Mouse (Mus musculus): ENCODE measurements at regions not wholly inside any gene's neighbourhood (a gene's known extent, or its start where the extent isn't known, plus 50 kb on each side); places are given as distances from the start of the nearest gene placed in this dataset.

DNA sequence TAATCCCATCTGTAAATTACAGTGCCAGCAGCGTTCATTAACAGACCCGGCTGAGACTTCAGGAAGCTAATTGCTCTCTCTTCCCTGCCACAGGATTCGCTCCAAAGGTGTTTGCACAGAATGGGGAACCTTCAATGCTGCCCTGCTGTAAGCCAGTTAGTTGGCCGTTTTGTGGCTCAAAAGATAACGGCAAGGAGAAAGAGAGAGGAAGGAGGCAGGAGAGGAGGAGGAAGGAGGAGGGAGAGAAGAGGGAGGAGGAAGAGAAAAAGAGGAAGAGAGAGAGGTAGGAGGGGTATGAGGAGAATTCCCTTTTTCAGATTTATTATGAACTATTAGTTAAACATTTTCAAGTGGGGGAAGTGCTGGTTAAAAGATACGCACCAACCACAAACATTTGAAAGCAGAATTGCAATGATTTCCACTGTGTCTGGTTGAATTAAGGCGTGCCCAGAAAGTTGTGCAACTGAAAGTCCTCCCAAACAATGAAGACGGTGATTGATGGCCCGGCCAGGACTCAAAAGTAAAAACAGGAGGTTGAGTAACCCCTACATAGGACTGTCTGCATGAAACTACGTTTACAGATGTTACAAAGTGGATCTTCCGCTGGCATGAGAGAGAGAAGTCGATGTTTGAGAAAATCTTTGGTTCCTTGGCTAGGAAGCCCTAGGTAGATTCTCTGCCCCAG lies 273.6 kb downstream of the Mreg start:
- 63% methylated on average over 12 of the region's 12 CpGs for WGBS
- Histone ChIP-seq H3K9me3 (no peaks in the 10 kb centered on the region), H3K36me3 (no peaks in the 10 kb centered on the region), H3K27ac (replicated peaks) (no peak overlapping the region), H3K4me2 (no peak overlapping the region), H3K9ac (no peak overlapping the region), H3K4me3 (no peak overlapping the region), H3K4me1 (replicated peaks) (no peaks in the 10 kb centered on the region), H3K27me3 (no peaks in the 10 kb centered on the region)
- no peak for ATAC-seq (ENCODE audit: low FRiP score, low read depth)

- no peak overlapping the region for H3K4me3 ChIP-seq
- H3K27ac ChIP-seq (replicated peaks): no peak overlapping the region
- no peak overlapping the region for H3K4me2 ChIP-seq
- H3K9me3 ChIP-seq: no peaks in the 10 kb centered on the region
- no peak for ATAC-seq (ENCODE audit: low FRiP score, low read depth)
- no peaks in the 10 kb centered on the region for H3K36me3 ChIP-seq
- H3K27me3 ChIP-seq: no peaks in the 10 kb centered on the region
- no peak overlapping the region for H3K9ac ChIP-seq
- WGBS: 67% methylated on average over 8 of the region's 8 CpGs
- H3K4me1 ChIP-seq (replicated peaks): no peaks in the 10 kb centered on the region
Measured at GRCm38 (mm10) chr1:71937922-71938321, 274.2 kb downstream of the Mreg start.

DNA sequence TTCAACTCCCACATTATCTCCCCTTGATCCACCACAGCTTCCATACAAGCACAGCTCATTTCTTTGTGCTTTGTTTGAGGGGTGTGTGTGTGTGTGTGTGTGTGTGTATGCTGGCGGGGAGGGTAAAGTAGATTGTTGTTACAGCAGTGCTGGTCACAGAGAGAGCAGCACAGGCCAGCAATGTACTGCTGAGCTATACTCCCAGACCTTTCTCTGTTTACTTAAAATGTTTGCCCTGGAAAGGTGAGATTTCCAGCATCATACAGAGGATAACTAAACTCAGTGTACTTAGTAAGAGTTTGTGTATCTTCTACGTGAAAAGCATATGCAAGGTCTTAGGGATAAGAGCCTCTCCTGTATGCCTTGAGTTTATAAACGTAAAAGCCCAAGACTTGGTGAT lies 274.9 kb downstream of the Mreg start:
- Histone ChIP-seq H3K9ac (no peak overlapping the region), H3K4me2 (no peak overlapping the region), H3K27ac (replicated peaks) (no peak overlapping the region), H3K4me3 (no peak overlapping the region), H3K27me3 (no peaks in the 10 kb centered on the region), H3K36me3 (no peaks in the 10 kb centered on the region), H3K9me3 (no peaks in the 10 kb centered on the region), H3K4me1 (replicated peaks) (no peaks in the 10 kb centered on the region)
- 89% methylated on average over 3 of the region's 3 CpGs for WGBS
- no peak for ATAC-seq (ENCODE audit: low FRiP score, low read depth)

DNA sequence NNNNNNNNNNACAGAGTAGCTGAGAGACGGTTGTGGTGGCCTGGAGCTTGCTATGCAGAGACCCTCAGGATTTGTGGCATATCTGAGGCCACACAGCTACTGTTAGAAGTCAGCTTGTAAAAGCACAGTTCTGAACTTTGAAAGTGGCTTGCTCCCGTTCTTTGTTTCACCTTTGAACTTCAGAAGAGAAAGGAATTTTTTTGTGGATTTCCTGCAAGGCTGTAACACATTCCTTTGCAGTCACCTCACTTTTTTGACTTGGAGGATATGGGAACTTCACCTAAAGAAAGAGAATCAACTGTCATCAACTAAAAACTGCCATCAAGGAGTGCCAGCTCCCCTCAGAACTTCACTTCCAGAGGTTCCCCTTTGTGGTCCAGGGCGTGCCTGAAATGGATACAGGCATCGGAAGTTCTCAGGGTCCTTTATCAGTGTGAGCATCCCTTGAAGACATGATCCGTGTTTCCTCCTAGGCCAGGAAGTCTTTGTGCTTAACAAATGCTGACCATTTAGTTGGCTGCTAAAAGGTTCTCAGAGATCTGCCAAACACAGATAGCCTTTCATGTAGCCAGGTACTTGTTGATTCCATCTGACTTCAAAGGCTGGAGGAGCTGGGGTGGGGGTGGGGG lies 275.5 kb downstream of the Mreg start:
- no peaks in the 10 kb centered on the region for H3K9me3 ChIP-seq
- no peak overlapping the region for H3K4me3 ChIP-seq
- 79% methylated on average over 5 of the region's 5 CpGs for WGBS
- no peak overlapping the region for H3K27ac ChIP-seq (replicated peaks)
- no peaks in the 10 kb centered on the region for H3K4me1 ChIP-seq (replicated peaks)
- no peak for ATAC-seq (ENCODE audit: low FRiP score, low read depth)
- no peaks in the 10 kb centered on the region for H3K36me3 ChIP-seq
- no peak overlapping the region for H3K9ac ChIP-seq
- H3K27me3 ChIP-seq: no peaks in the 10 kb centered on the region
- no peak overlapping the region for H3K4me2 ChIP-seq

- H3K4me2 ChIP-seq: no peak overlapping the region
- no peaks in the 10 kb centered on the region for H3K36me3 ChIP-seq
- no peaks in the 10 kb centered on the region for H3K4me1 ChIP-seq (replicated peaks)
- no peaks in the 10 kb centered on the region for H3K9me3 ChIP-seq
- no peak overlapping the region for H3K9ac ChIP-seq
- no peak overlapping the region for H3K4me3 ChIP-seq
- WGBS: 95% methylated on average over 2 of the region's 2 CpGs
- ATAC-seq (ENCODE audit: low FRiP score, low read depth): no peak
- no peaks in the 10 kb centered on the region for H3K27me3 ChIP-seq
- H3K27ac ChIP-seq (replicated peaks): no peak overlapping the region
Measured at GRCm38 (mm10) chr1:71925501-71925900, 272.5 kb upstream of the Fn1 start.

DNA sequence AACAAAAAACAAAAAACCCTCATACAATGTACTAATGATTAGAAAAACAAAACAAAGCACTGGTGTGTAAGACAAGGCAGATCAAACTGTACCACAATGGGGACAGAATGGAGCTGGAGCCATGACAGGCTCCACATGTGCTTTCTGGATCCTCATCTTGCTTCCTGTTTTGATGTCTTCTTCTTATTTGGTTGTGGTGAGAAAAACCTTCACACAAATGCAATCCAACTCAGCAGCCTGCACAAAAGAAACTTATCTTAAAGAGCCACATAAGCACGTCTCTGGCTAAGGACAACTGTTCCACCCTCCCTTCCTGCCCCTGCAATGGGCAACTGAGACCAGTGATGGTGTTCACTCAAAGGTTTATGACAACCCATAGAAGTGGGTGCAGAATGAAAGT lies 271.9 kb upstream of the Fn1 start:
- 79% methylated on average over 1 of the region's 1 CpGs for WGBS
- Histone ChIP-seq H3K4me3 (no peak overlapping the region), H3K9me3 (no peaks in the 10 kb centered on the region), H3K9ac (no peak overlapping the region), H3K27me3 (no peaks in the 10 kb centered on the region), H3K27ac (replicated peaks) (no peak overlapping the region), H3K4me2 (no peak overlapping the region), H3K4me1 (replicated peaks) (no peaks in the 10 kb centered on the region), H3K36me3 (no peaks in the 10 kb centered on the region)
- ATAC-seq (ENCODE audit: low FRiP score, low read depth): no peak

- WGBS: 43% methylated on average over 3 of the region's 3 CpGs
- Histone ChIP-seq H3K36me3 (no peaks in the 10 kb centered on the region), H3K4me1 (replicated peaks) (no peaks in the 10 kb centered on the region), H3K27me3 (no peaks in the 10 kb centered on the region), H3K4me3 (no peak overlapping the region), H3K9me3 (no peaks in the 10 kb centered on the region), H3K4me2 (no peak overlapping the region), H3K9ac (no peak overlapping the region), H3K27ac (replicated peaks) (no peak overlapping the region)
- ATAC-seq (ENCODE audit: low FRiP score, low read depth): no peak
Measured at GRCm38 (mm10) chr1:71923731-71924130, 270.7 kb upstream of the Fn1 start.

DNA sequence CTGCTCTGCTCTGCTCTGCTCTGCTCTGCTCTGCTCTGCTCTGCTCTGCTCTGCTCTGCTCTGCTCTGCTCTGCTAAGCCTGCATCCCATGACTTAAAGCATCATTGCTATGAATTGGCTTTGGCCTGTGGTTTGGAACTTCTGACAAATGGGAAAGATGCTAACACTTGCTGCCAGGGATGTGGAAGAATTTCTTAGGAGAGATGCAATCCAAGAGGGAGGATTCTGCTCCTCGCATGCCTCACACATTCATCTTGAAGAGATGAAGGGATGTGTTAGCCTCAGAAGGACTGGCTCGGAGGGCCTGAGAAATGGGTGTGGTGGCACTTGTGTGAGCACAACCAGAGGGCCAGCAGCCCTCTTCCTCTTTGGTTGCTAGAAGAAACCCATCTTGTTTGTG lies 268.5 kb upstream of the Fn1 start:
- H3K9me3 ChIP-seq: no peaks in the 10 kb centered on the region
- H3K4me1 ChIP-seq (replicated peaks): no peaks in the 10 kb centered on the region
- H3K4me3 ChIP-seq: no peak overlapping the region
- H3K27me3 ChIP-seq: no peaks in the 10 kb centered on the region
- 93% methylated on average over 2 of the region's 2 CpGs for WGBS
- H3K36me3 ChIP-seq: no peaks in the 10 kb centered on the region
- ATAC-seq (ENCODE audit: low FRiP score, low read depth): no peak
- no peak overlapping the region for H3K9ac ChIP-seq
- no peak overlapping the region for H3K4me2 ChIP-seq
- no peak overlapping the region for H3K27ac ChIP-seq (replicated peaks)

- Histone ChIP-seq H3K36me3 (no peaks in the 10 kb centered on the region), H3K27me3 (no peaks in the 10 kb centered on the region), H3K27ac (replicated peaks) (no peak overlapping the region), H3K9me3 (no peaks in the 10 kb centered on the region), H3K4me2 (no peak overlapping the region), H3K9ac (no peak overlapping the region), H3K4me3 (no peak overlapping the region), H3K4me1 (replicated peaks) (no peaks in the 10 kb centered on the region)
- no peak for ATAC-seq (ENCODE audit: low FRiP score, low read depth)
- 95% methylated on average over 2 of the region's 2 CpGs for WGBS
Measured at GRCm38 (mm10) chr1:71919891-71920290, 266.9 kb upstream of the Fn1 start.

- Histone ChIP-seq H3K4me3 (no peak overlapping the region), H3K9ac (no peak overlapping the region), H3K36me3 (no peaks in the 10 kb centered on the region), H3K9me3 (no peaks in the 10 kb centered on the region), H3K4me1 (replicated peaks) (no peaks in the 10 kb centered on the region), H3K27ac (replicated peaks) (no peak overlapping the region), H3K27me3 (no peaks in the 10 kb centered on the region), H3K4me2 (no peak overlapping the region)
- ATAC-seq (ENCODE audit: low FRiP score, low read depth): no peak
- WGBS: 64% methylated on average over 2 of the region's 2 CpGs
Measured at GRCm38 (mm10) chr1:71917021-71917420, 264.0 kb upstream of the Fn1 start.

DNA sequence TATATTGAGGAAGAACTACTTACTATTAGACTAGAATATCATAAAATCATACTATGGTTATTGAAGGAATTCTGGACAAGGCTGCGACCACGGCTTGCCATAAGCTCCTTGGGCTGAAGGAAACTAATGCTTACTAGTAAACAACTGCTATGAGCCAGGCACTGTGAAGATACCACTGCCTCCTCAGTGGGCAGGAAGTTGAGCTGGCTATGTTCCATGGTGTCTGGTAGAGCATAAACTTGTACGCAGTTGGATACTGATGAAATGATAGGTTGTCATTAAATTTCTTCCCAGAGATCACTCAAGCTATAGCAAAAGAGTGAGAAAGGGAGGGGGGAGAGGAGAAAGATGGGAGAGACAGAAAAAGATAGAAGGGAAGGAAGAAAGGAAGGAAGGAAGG lies 261.4 kb upstream of the Fn1 start:
- H3K9me3 ChIP-seq: no peaks in the 10 kb centered on the region
- H3K27ac ChIP-seq (replicated peaks): no peak overlapping the region
- ATAC-seq (ENCODE audit: low FRiP score, low read depth): no peak
- no peak overlapping the region for H3K4me2 ChIP-seq
- no peaks in the 10 kb centered on the region for H3K27me3 ChIP-seq
- H3K9ac ChIP-seq: no peak overlapping the region
- 94% methylated on average over 3 of the region's 3 CpGs for WGBS
- no peaks in the 10 kb centered on the region for H3K36me3 ChIP-seq
- H3K4me1 ChIP-seq (replicated peaks): no peaks in the 10 kb centered on the region
- no peak overlapping the region for H3K4me3 ChIP-seq

- no peaks in the 10 kb centered on the region for H3K27me3 ChIP-seq
- H3K36me3 ChIP-seq: no peaks in the 10 kb centered on the region
- no peak overlapping the region for H3K9ac ChIP-seq
- WGBS: 58% methylated on average over 5 of the region's 5 CpGs
- no peaks in the 10 kb centered on the region for H3K9me3 ChIP-seq
- H3K4me3 ChIP-seq: no peak overlapping the region
- ATAC-seq (ENCODE audit: low FRiP score, low read depth): no peak
- no peak overlapping the region for H3K4me2 ChIP-seq
- no peak overlapping the region for H3K27ac ChIP-seq (replicated peaks)
- no peaks in the 10 kb centered on the region for H3K4me1 ChIP-seq (replicated peaks)
Measured at GRCm38 (mm10) chr1:71913221-71913620, 260.2 kb upstream of the Fn1 start.

DNA sequence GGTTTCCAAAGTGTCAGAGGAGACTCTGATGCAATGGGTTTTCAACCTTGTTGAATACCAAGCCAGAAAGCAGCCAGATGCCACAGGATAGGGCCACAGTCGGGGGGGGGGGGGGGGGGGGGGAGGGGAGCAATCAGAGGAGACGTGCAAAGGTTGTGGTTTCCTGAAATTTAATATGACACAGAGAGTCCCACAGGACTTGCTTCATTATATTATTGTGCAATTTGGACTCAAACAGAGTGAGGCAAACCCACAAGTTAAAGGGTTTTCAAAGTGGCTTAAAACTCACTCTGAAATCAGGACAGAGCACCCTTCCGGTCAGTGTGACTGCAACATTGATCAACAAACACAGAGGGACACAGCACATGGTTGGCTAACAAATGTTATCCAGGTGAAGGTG lies 259.4 kb upstream of the Fn1 start:
- no peak overlapping the region for H3K27ac ChIP-seq (replicated peaks)
- no peak for ATAC-seq (ENCODE audit: low FRiP score, low read depth)
- no peaks in the 10 kb centered on the region for H3K27me3 ChIP-seq
- WGBS: 56% methylated on average over 2 of the region's 3 CpGs
- no peak overlapping the region for H3K4me2 ChIP-seq
- no peaks in the 10 kb centered on the region for H3K9me3 ChIP-seq
- H3K4me3 ChIP-seq: no peak overlapping the region
- no peaks in the 10 kb centered on the region for H3K36me3 ChIP-seq
- no peak overlapping the region for H3K9ac ChIP-seq
- H3K4me1 ChIP-seq (replicated peaks): no peaks in the 10 kb centered on the region

All from hindbrain, embryonic 15.5 days (tissue).